8 mouse cellular contexts compared by ENCODE assay signal in the genomic region with DNA sequence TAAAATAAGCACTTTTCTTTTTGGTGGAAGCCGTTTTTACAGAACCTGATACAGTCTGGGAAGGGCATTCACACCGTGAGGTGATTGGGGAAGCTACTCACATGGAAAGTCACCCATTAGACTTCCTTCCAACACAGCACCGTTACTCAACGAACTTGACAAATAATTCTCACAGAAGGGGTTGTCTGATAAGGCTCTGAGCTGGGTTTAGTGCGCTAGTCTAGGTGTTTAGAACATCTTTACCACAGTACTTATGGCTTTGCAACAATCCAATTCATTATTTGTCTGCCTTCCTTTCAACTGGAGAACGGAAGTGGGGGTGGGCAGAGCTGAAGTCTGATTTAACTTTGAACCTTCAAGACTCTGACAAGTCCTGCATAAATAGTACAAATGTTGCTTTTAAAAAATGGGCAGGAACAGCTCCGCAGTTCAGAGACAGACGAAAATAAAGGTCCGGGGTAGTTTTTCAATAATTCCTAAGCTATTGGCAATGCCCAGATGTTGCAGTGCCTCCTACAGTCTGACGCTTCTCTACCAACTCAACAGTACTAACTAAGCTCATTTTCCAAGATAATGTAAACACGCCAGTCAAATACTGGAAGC. TPM values are rescaled to one million over a fixed set of nuclear protein-coding genes. Genes with fewer than 3 reads are reported as not detected.
DNase-seq lines count a peak whose midpoint lies in the region; ATAC-seq lines count a peak whose summit lies in the region.

No protein-coding gene starts in this region.

- H3K9ac ChIP-seq in embryonic facial prominence, embryonic 13.5 days: peak overlapping the region; percentile 77
- peak overlapping the region; percentile 77 for H3K9ac ChIP-seq in hindbrain, embryonic 16.5 days (ENCODE audit: low read depth, low read length)
- peak overlapping the region; percentile 70 for H3K9ac ChIP-seq in lung, embryonic 16.5 days (ENCODE audit: low read length)
- no peak overlapping the region for H3K9ac ChIP-seq in stomach, embryonic 15.5 days

- peak overlapping the region; percentile 83 for H3K4me2 ChIP-seq in embryonic facial prominence, embryonic 13.5 days
- H3K4me2 ChIP-seq in hindbrain, embryonic 16.5 days (ENCODE audit: low read length): peak overlapping the region; percentile 72
- H3K4me2 ChIP-seq in lung, embryonic 16.5 days (ENCODE audit: low read depth, low read length): peak overlapping the region; percentile 52
- H3K4me2 ChIP-seq in stomach, embryonic 15.5 days: peak overlapping the region; percentile 75

- H3K4me1 ChIP-seq in embryonic facial prominence, embryonic 13.5 days: peaks cover 12% of the 10 kb centered on the region
- H3K4me1 ChIP-seq in hindbrain, embryonic 16.5 days (ENCODE audit: control insufficient read depth, insufficient read depth, low read depth, low read length): peaks cover 5% of the 10 kb centered on the region; the same call in 1 of the 2 replicates
- H3K4me1 ChIP-seq in lung, embryonic 16.5 days (replicated peaks; ENCODE audit: control insufficient read depth, insufficient read depth, low read length): peaks cover 18% of the 10 kb centered on the region
- peaks cover 7% of the 10 kb centered on the region; the same call in 1 of the 2 replicates for H3K4me1 ChIP-seq in stomach, embryonic 15.5 days

- peak overlapping the region; percentile 51 for H3K27ac ChIP-seq in embryonic facial prominence, embryonic 13.5 days
- H3K27ac ChIP-seq in hindbrain, embryonic 16.5 days (ENCODE audit: low read depth, low read length): peak overlapping the region; percentile 69
- peak overlapping the region; percentile 68 for H3K27ac ChIP-seq in lung, embryonic 16.5 days (ENCODE audit: low read length)
- H3K27ac ChIP-seq in stomach, embryonic 15.5 days: no peak overlapping the region

- 37% methylated on average over 11 of the region's 11 CpGs for WGBS in embryonic facial prominence, embryonic 13.5 days
- 33% methylated on average over 11 of the region's 11 CpGs for WGBS in hindbrain, embryonic 16.5 days
- 5% methylated on average over 11 of the region's 11 CpGs for WGBS in lung, embryonic 16.5 days
- 4% methylated on average over 11 of the region's 11 CpGs for WGBS in stomach, embryonic 15.5 days

- peak; percentile 7 for DNase-seq in spleen, adult 12 weeks (ENCODE audit: low spot score)
- DNase-seq in spleen, postnatal 4 days (ENCODE audit: low spot score in 2 of 2): no peak
- DNase-seq in right cerebral cortex, postnatal 25 days: no peak
- no peak for DNase-seq in gastrocnemius, adult 18-20 months (ENCODE audit: low spot score)

- H3K36me3 ChIP-seq in embryonic facial prominence, embryonic 13.5 days: peaks cover 8% of the 10 kb centered on the region; the same call in 1 of the 2 replicates
- H3K36me3 ChIP-seq in hindbrain, embryonic 16.5 days (ENCODE audit: control insufficient read depth, insufficient read depth, low read length): no peaks in the 10 kb centered on the region
- 0 out of 2 replicates have a peak, but pooled peaks cover 2% of the 10 kb centered on the region for H3K36me3 ChIP-seq in lung, embryonic 16.5 days (ENCODE audit: control insufficient read depth, insufficient read depth, low read length)
- peaks cover 4% of the 10 kb centered on the region; the same call in 1 of the 2 replicates for H3K36me3 ChIP-seq in stomach, embryonic 15.5 days

- H3K27me3 ChIP-seq in embryonic facial prominence, embryonic 13.5 days: no peaks in the 10 kb centered on the region
- H3K27me3 ChIP-seq in hindbrain, embryonic 16.5 days (replicated peaks; ENCODE audit: control insufficient read depth, insufficient read depth, low read length): no peaks in the 10 kb centered on the region
- no peaks in the 10 kb centered on the region for H3K27me3 ChIP-seq in lung, embryonic 16.5 days (ENCODE audit: control insufficient read depth, insufficient read depth, low read depth, low read length)
- no peaks in the 10 kb centered on the region for H3K27me3 ChIP-seq in stomach, embryonic 15.5 days (replicated peaks)

- no peak for ATAC-seq in embryonic facial prominence, embryonic 13.5 days (ENCODE audit: insufficient number of reproducible peaks, insufficient read depth, low FRiP score, low TSS enrichment, low read depth)
- peak; percentile 19; the same call in 1 of the 2 replicates for ATAC-seq in hindbrain, embryonic 16.5 days
- peak; percentile 16 for ATAC-seq in lung, embryonic 16.5 days (ENCODE audit: low read depth)
- no peak for ATAC-seq in stomach, embryonic 15.5 days (ENCODE audit: insufficient read depth, low FRiP score, low read depth)

- no peaks in the 10 kb centered on the region for H3K9me3 ChIP-seq in embryonic facial prominence, embryonic 13.5 days
- H3K9me3 ChIP-seq in hindbrain, embryonic 16.5 days (ENCODE audit: control insufficient read depth, low read length): no peaks in the 10 kb centered on the region
- no peaks in the 10 kb centered on the region for H3K9me3 ChIP-seq in lung, embryonic 16.5 days (ENCODE audit: control insufficient read depth, low read length)
- H3K9me3 ChIP-seq in stomach, embryonic 15.5 days: no peaks in the 10 kb centered on the region

- peak overlapping the region; percentile 73 for H3K4me3 ChIP-seq in embryonic facial prominence, embryonic 13.5 days
- H3K4me3 ChIP-seq in hindbrain, embryonic 16.5 days (ENCODE audit: low read length): peak overlapping the region; percentile 66
- peak overlapping the region; percentile 65 for H3K4me3 ChIP-seq in lung, embryonic 16.5 days (ENCODE audit: low read length)
- H3K4me3 ChIP-seq in stomach, embryonic 15.5 days (replicated peaks): peak overlapping the region; percentile 68

RNA-seq across cellular contexts. Expression of a gene that starts 0.9 kb away (rescaled TPM):
- polyA plus RNA-seq in embryonic facial prominence, embryonic 13.5 days (2015; fragmentation: Nextera tagmentation; extraction: Ambion mirVana): 34.1 and 40.5 TPM in 2 replicates
- polyA plus RNA-seq in hindbrain, embryonic 16.5 days (2015; fragmentation: Nextera tagmentation; extraction: Ambion mirVana): 24.6 and 25.2 TPM in 2 replicates
- polyA plus RNA-seq in lung, embryonic 16.5 days (2015; fragmentation: Nextera tagmentation; extraction: Ambion mirVana): 52.6 and 53.5 TPM in 2 replicates
- polyA plus RNA-seq in stomach, embryonic 15.5 days (2015; fragmentation: Nextera tagmentation; extraction: Ambion mirVana): 29.8 and 32.5 TPM in 2 replicates
- total RNA-seq in gastrocnemius, adult 18-20 months (2021): 1 to 10 TPM; 4.6 to 5.3 TPM

RNA-seq across cellular contexts. Expression of a gene that starts 24.1 kb away (rescaled TPM):
- polyA plus RNA-seq in embryonic facial prominence, embryonic 13.5 days (2015; fragmentation: Nextera tagmentation; extraction: Ambion mirVana): 9.9 and 10.7 TPM in 2 replicates
- 7.0 and 7.2 TPM in 2 replicates for polyA plus RNA-seq in hindbrain, embryonic 16.5 days (2015; fragmentation: Nextera tagmentation; extraction: Ambion mirVana)
- 10.7 and 13.0 TPM in 2 replicates for polyA plus RNA-seq in lung, embryonic 16.5 days (2015; fragmentation: Nextera tagmentation; extraction: Ambion mirVana)
- 5.5 and 6.2 TPM in 2 replicates for polyA plus RNA-seq in stomach, embryonic 15.5 days (2015; fragmentation: Nextera tagmentation; extraction: Ambion mirVana)
- total RNA-seq in gastrocnemius, adult 18-20 months (2021): under 1 TPM; 0.62 to 0.85 TPM

RNA-seq across cellular contexts. Expression of a gene that starts 51.5 kb away (rescaled TPM):
- polyA plus RNA-seq in embryonic facial prominence, embryonic 13.5 days (2015; fragmentation: Nextera tagmentation; extraction: Ambion mirVana): 7.3 and 9.3 TPM in 2 replicates
- polyA plus RNA-seq in hindbrain, embryonic 16.5 days (2015; fragmentation: Nextera tagmentation; extraction: Ambion mirVana): 0.61 and 0.85 TPM in 2 replicates
- 0.26 and 0.89 TPM in 2 replicates for polyA plus RNA-seq in lung, embryonic 16.5 days (2015; fragmentation: Nextera tagmentation; extraction: Ambion mirVana)
- polyA plus RNA-seq in stomach, embryonic 15.5 days (2015; fragmentation: Nextera tagmentation; extraction: Ambion mirVana): 2.6 and 3.5 TPM in 2 replicates
- not detected for total RNA-seq in gastrocnemius, adult 18-20 months (2021)

RNA-seq across cellular contexts. Expression of a gene that starts 56.9 kb away (rescaled TPM):
- polyA plus RNA-seq in embryonic facial prominence, embryonic 13.5 days (2015; fragmentation: Nextera tagmentation; extraction: Ambion mirVana): 0.65 and 1.1 TPM in 2 replicates
- 1.1 and 2.3 TPM in 2 replicates for polyA plus RNA-seq in hindbrain, embryonic 16.5 days (2015; fragmentation: Nextera tagmentation; extraction: Ambion mirVana)
- 0.70 and 0.97 TPM in 2 replicates for polyA plus RNA-seq in lung, embryonic 16.5 days (2015; fragmentation: Nextera tagmentation; extraction: Ambion mirVana)
- polyA plus RNA-seq in stomach, embryonic 15.5 days (2015; fragmentation: Nextera tagmentation; extraction: Ambion mirVana): 0.84 and 1.0 TPM in 2 replicates
- under 1 TPM; 0.71 to 0.88 TPM for total RNA-seq in gastrocnemius, adult 18-20 months (2021)

Comparison
In these comparisons a context has a peak if more than half of its experiments do, and no peak if none do; other contexts are left out.
1. ATAC-seq: peak in hindbrain, embryonic 16.5 days (single experiment) and lung, embryonic 16.5 days (single experiment); none in embryonic facial prominence, embryonic 13.5 days (single experiment) and stomach, embryonic 15.5 days (single experiment).
2. Peak in every context shown above with its lines, with median percentiles within 50 percentile points of each other: H3K4me2 ChIP-seq and H3K4me3 ChIP-seq.